Mouse (Mus musculus): ENCODE data around the gene Tspan8. TPM values are rescaled to one million over a fixed set of nuclear protein-coding genes. Genes with fewer than 3 reads are reported as not detected.
"Not testable (repeated sequence)": the region's sequence is repeated elsewhere in the genome, so short reads cannot be mapped to it uniquely, and the experiment has no call there.

Gene Tspan8
- 1 to 10 TPM in 1 of 2 experiments, under 1 TPM in 1; 0.96 to 1.5 TPM for total RNA-seq (2021)
- long read RNA-seq, experiment 1, partial matches to known transcripts, result 0 of 2 reads
- long read RNA-seq, experiment 1, other reads (novel, unspliced or antisense), result 1 of 2 reads
- long read RNA-seq, experiment 2, result 0 reads

DNA sequence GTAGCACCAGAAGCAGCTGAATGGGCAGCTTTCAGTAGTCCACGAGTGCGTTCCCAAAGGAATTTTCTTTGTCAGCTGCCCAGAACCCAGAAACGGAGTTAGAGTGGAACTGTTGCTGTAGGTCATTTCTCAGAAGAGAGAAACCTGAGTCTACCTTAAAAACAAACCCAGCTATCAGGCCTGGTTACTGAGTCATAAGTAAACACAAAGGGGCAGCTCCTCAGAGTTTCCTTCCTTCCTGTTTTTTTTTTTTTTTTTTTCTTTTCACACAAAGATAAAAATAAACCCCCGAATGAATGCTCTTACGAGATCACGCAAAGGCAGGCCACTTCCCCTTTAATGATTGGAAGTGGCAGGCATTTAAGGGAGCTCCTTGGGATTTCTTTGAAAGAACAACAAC is at the start of gene Tspan8:
Tspan8 (plus strand) TSS at position 322 of the 400 bp plus-strand sequence.
- DNase-seq (ENCODE audit: low spot score in 2 of 2), result no peak

GRCm38 (mm10) chr10:115770032-115770431 is 46.6 kb upstream of the Tspan8 start:
- no peak for DNase-seq (ENCODE audit: low spot score in 2 of 2)

DNA sequence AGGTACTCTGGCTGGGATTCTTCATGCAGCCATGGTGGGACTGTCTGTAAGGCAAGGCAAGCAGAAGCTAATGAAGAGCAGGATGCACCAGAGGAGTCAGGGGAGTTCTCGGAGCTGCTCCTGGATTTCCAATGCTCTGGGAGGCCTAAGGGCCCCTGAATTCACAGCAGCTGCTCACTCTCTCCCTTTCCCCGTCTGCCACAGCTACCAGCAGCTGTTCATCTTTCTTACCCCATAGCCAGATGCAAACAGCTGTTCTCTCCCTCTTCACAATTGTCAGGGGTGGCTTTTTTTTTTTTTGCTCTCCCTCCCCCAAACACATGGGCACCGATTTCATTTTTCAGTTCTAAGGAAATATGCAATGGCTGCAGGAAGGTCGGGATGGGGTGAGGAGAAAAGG is 42.2 kb upstream of the Tspan8 start:
- no peak for DNase-seq (ENCODE audit: low spot score in 2 of 2)

GRCm38 (mm10) chr10:115775945-115776905 is 40.4 kb upstream of the Tspan8 start:
- no peak for DNase-seq (ENCODE audit: low spot score in 2 of 2)

DNA sequence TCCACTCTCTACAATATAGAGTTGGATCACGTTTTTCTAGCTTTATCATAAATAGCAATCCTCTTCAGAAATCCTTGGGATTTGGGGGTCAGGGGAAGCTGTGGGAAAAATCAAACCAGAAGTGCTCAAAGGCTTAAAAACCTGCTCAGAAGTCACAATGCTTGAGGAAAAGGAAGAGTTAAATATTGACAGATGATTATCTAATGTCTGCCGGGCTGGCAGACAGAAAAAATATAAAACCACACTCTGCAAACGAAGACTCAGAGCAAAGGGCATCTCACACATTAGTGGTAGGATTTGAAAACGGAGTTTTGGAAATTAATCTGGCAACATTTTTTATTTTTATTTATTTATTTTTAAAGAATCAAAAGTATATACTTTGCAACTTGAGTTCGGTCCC is 39.3 kb upstream of the Tspan8 start:
- no peak for DNase-seq (ENCODE audit: low spot score in 2 of 2)

GRCm38 (mm10) chr10:115778624-115779023 is 38.0 kb upstream of the Tspan8 start:
- peak; percentile 8 to 19 for DNase-seq (ENCODE audit: low spot score in 2 of 2)

DNA sequence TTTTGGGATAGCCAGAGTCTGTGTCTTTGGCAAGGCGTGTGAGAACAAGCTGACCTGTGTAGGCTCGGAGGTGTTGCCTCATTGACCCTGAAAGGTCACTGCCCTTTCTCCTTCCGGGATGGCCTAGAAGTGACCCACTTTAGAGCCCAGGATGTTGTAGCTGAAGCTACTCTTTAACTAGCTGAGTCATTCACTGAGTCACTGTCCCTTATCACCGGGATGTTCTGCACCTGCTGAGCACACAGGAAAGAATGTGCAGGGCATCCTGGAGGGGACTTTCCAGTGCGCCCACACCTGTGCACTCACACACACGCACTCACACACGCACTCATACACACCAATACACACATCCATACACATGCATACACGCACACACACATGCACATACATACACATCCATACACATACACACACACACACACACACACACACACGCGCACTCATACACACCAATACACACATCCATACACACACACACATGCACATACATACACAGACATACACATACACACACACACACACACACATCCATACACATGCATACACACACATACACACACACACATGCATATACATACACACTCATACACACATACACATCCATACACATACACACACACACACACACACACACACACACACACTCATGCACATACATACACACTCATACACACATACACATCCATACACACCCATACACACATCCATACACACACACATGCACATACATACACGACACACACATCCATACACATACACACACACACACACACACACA is 36.2 kb upstream of the Tspan8 start:
- no peak for DNase-seq (ENCODE audit: low spot score in 2 of 2)

GRCm38 (mm10) chr10:115783232-115783631 is 33.4 kb upstream of the Tspan8 start:
- DNase-seq (ENCODE audit: low spot score in 2 of 2), result no peak

DNA sequence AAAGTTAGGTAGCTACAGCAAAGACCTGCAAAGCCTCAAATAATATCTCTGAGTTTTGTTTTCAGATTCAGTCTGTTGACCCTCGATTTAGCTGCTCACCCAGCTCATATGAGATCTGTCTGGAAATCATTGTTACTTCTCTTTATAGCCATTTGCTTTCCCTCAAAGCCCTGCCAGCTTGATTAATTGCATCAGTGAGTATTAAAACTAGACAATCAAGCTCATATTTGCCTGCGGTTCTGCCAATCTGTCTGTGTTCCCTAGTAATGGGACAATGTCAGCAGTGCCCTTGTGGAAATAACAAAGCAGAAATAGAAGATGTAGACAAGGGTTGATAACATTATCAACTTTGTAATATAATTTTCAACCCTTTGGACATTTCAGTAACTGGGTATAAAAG is 25.8 kb upstream of the Tspan8 start:
- DNase-seq (ENCODE audit: low spot score in 2 of 2), result no peak

GRCm38 (mm10) chr10:115796072-115796788 is 20.4 kb upstream of the Tspan8 start:
- no peak for DNase-seq (ENCODE audit: low spot score in 2 of 2)

DNA sequence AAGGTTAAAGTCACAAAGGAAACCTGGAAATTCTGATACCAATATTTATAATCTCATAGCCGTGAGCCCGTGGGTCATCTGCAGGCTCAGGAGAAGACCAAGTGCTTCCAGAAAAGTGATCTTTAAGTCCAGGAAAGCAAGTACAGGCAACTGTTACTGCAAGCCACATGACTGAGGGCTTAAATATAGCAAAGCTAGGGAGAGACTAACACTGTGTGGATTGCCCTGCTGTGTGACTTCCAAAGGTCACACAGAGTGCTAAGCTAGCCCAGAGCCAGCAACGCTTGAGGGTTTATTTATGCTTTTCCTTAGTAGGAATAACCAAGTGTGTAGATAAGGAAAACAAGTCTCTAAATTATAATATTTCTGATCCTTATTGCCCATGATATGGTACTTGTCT is 15.2 kb upstream of the Tspan8 start:
- DNase-seq (ENCODE audit: low spot score in 2 of 2), result no peak

- not testable (repeated sequence) for DNase-seq (ENCODE audit: low spot score in 2 of 2)
Measured at GRCm38 (mm10) chr10:115803013-115803412, 13.6 kb upstream of the Tspan8 start.

- DNase-seq (ENCODE audit: low spot score in 2 of 2), result no peak
Measured at GRCm38 (mm10) chr10:115803765-115804164, 12.9 kb upstream of the Tspan8 start.

GRCm38 (mm10) chr10:115805987-115806386 is 10.6 kb upstream of the Tspan8 start:
- DNase-seq (ENCODE audit: low spot score in 2 of 2), result no peak

GRCm38 (mm10) chr10:115809169-115809568 is 7.5 kb upstream of the Tspan8 start:
- DNase-seq (ENCODE audit: low spot score in 2 of 2), result no peak

GRCm38 (mm10) chr10:115811519-115811918 is 5.1 kb upstream of the Tspan8 start:
- no peak for DNase-seq (ENCODE audit: low spot score in 2 of 2)

DNA sequence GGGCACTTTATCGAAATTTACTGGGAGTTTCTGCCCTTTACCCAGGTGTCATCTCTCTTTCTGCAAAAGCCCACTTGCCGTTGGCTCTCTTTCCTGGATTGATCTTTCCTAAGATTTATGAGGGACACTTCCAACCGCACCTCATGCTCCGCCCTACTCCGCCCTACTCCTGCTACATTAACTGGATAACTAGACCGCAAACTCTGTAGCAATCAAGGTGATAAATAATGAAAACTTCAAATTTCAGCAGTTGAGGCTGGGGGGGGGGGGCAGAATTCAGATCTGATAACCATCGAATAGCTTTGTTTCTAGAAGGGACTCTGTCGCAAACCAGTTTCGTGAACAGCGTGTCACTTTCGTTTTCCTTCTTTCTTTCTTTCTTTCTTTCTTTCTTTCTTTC is 1.8 kb upstream of the Tspan8 start:
- DNase-seq (ENCODE audit: low spot score in 2 of 2), result no peak

GRCm38 (mm10) chr10:115817056-115817724 is 558 bp downstream of the Tspan8 start:
- no peak for DNase-seq (ENCODE audit: low spot score in 2 of 2)

- no peak for DNase-seq (ENCODE audit: low spot score in 2 of 2)
Measured at GRCm38 (mm10) chr10:115825289-115825688, 8.7 kb downstream of the Tspan8 start.

DNA sequence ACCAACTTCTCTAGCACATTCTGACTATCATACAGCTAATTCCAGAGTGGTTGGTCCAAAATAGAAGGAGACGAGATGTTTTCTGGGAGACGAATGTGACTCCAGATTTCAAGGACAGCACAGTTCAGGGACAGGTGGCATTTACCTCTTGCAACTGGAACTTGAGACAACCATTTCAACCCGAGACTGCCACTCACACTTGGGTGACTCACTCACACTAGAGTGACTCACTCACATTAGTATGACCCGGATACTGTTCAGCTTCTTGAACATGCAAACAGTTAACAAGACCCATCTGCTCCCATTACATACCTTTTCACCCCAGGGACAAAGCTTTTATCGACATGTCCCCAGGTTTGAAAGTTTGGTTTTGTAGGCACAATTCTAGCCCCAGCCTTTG is 12.2 kb downstream of the Tspan8 start:
- DNase-seq (ENCODE audit: low spot score in 2 of 2), result no peak

DNA sequence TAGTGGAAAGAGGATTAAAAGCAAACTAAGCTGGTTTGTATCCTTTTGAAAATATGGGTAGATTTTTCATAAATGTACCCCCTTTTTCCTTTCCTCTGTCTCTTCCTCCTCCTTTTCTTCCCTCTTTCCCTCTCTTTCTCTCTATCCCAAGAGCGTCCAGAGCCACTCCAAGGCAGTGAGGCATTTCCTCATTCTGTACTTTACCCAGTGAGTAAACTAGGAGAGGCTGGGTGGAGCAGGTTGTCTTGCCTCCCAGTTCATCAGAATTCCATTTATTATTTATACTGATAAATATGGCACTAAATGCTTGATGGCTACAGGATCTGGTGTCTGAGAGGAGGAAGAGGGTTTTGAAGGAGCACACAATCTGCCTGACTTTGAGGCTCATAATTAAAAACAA is 13.1 kb downstream of the Tspan8 start:
- no peak for DNase-seq (ENCODE audit: low spot score in 2 of 2)
